15 mouse cellular contexts compared by ENCODE assay signal in genomic region chr17:27941698-27942097, GRCm38 (mm10). TPM values are rescaled to one million over a fixed set of nuclear protein-coding genes. Genes with fewer than 3 reads are reported as not detected.
DNase-seq lines count a peak whose midpoint lies in the region; ATAC-seq and TF ChIP-seq lines count a peak whose summit lies in the region.
"Had no signal": no experiment of that assay in that cellular context is flagged by ENCODE, and none has a peak within 500 bp of the region (broad histone marks: within the 10 kb centered on the region; RNA-seq: fewer than 3 reads in every experiment).

No protein-coding gene starts in this region.

- TF ChIP-seq POLR2A in cerebellum, adult 2 months (IDR thresholded peaks at IDR 0.05; ENCODE audit: borderline replicate concordance, insufficient read depth, low read length): no peak

- H3K9ac ChIP-seq in forebrain, embryonic 13.5 days: 0 out of 2 replicates have a peak overlapping the region, but pooled peaks have one; percentile 8
- H3K9ac ChIP-seq in forebrain, embryonic 16.5 days (replicated peaks; ENCODE audit: low read depth, low read length): no peak overlapping the region
- H3K9ac ChIP-seq in lung, embryonic 15.5 days: no peak overlapping the region
- H3K9ac ChIP-seq: heart, embryonic 15.5 days; liver, embryonic 15.5 days; midbrain, embryonic 13.5 days; neural tube, embryonic 12.5 days had no signal

- no peak for TF ChIP-seq CTCF in cerebellum, adult 2 months (IDR thresholded peaks at IDR 0.05; ENCODE audit: borderline replicate concordance, insufficient read depth, low read depth, low read length)

- no peaks in the 10 kb centered on the region for H3K9me3 ChIP-seq in forebrain, embryonic 13.5 days (replicated peaks)
- H3K9me3 ChIP-seq in forebrain, embryonic 16.5 days (ENCODE audit: control insufficient read depth, low read length): no peaks in the 10 kb centered on the region
- H3K9me3 ChIP-seq in lung, embryonic 15.5 days: no peaks in the 10 kb centered on the region
- H3K9me3 ChIP-seq: heart, embryonic 15.5 days; liver, embryonic 15.5 days; midbrain, embryonic 13.5 days; neural tube, embryonic 12.5 days had no signal

- no peak for DNase-seq in lung, postnatal 36 days
- DNase-seq in cerebellum, adult 2 months: peak; percentile 60 to 70
- DNase-seq in lung, postnatal 4 days: peak; percentile 17 to 53
- DNase-seq in frontal cortex, postnatal 36 days (ENCODE audit: low spot score in 2 of 2): no peak
- no peak for DNase-seq in c-Kit-positive CD71-positive TER-119-positive erythroid progenitor cells, embryonic 14.5 days (ENCODE audit: low spot score)
- DNase-seq: kidney, adult 8-10 months; thymus, adult 18-20 months had no signal

- H3K4me2 ChIP-seq in forebrain, embryonic 13.5 days: no peak overlapping the region
- H3K4me2 ChIP-seq in forebrain, embryonic 16.5 days (ENCODE audit: low read length): no peak overlapping the region
- H3K4me2 ChIP-seq in lung, embryonic 15.5 days: no peak overlapping the region
- H3K4me2 ChIP-seq: heart, embryonic 15.5 days; liver, embryonic 15.5 days; midbrain, embryonic 13.5 days; neural tube, embryonic 12.5 days had no signal

- no peak overlapping the region for H3K4me3 ChIP-seq in forebrain, embryonic 13.5 days
- no peak overlapping the region for H3K4me3 ChIP-seq in forebrain, embryonic 16.5 days (replicated peaks; ENCODE audit: low read length)
- no peak overlapping the region for H3K4me3 ChIP-seq in lung, embryonic 15.5 days
- no peak overlapping the region for H3K4me3 ChIP-seq in cerebellum, adult 2 months (replicated peaks; ENCODE audit: insufficient read depth, low read depth, low read length)
- H3K4me3 ChIP-seq: heart, embryonic 15.5 days; liver, embryonic 15.5 days; midbrain, embryonic 13.5 days; neural tube, embryonic 12.5 days had no signal

- peaks cover 40% of the 10 kb centered on the region for H3K4me1 ChIP-seq in forebrain, embryonic 13.5 days
- peaks cover 39% of the 10 kb centered on the region for H3K4me1 ChIP-seq in forebrain, embryonic 16.5 days (replicated peaks; ENCODE audit: control insufficient read depth, insufficient read depth, low read length)
- peaks cover 77% of the 10 kb centered on the region for H3K4me1 ChIP-seq in lung, embryonic 15.5 days
- H3K4me1 ChIP-seq in cerebellum, adult 2 months (ENCODE audit: control insufficient read depth, insufficient read depth, low read length): peaks cover 53% of the 10 kb centered on the region

- 74% methylated on average over 2 of the region's 2 CpGs for WGBS in forebrain, embryonic 13.5 days
- 78% methylated on average over 2 of the region's 2 CpGs for WGBS in forebrain, embryonic 16.5 days
- 44% methylated on average over 2 of the region's 2 CpGs for WGBS in lung, embryonic 15.5 days
- 20% methylated on average over 2 of the region's 2 CpGs for WGBS in cerebellum, adult 2 months

- no peak for ATAC-seq in forebrain, embryonic 13.5 days
- ATAC-seq in forebrain, embryonic 16.5 days: no peak
- no peak for ATAC-seq in lung, embryonic 15.5 days (ENCODE audit: borderline replicate concordance, extremely low read depth, low FRiP score, low TSS enrichment)
- ATAC-seq: hindbrain, postnatal 0 days; midbrain, embryonic 13.5 days had no signal

- H3K27me3 ChIP-seq in forebrain, embryonic 13.5 days: no peaks in the 10 kb centered on the region
- H3K27me3 ChIP-seq in forebrain, embryonic 16.5 days (replicated peaks; ENCODE audit: control insufficient read depth, insufficient read depth, low read length): no peaks in the 10 kb centered on the region
- no peaks in the 10 kb centered on the region for H3K27me3 ChIP-seq in lung, embryonic 15.5 days
- no peaks in the 10 kb centered on the region for H3K27me3 ChIP-seq in cerebellum, adult 2 months (ENCODE audit: control insufficient read depth, insufficient read depth, low read length)
- H3K27me3 ChIP-seq: heart, embryonic 15.5 days; liver, embryonic 15.5 days; midbrain, embryonic 13.5 days; neural tube, embryonic 12.5 days had no signal

- no peak overlapping the region for H3K27ac ChIP-seq in forebrain, embryonic 13.5 days
- no peak overlapping the region for H3K27ac ChIP-seq in forebrain, embryonic 16.5 days (ENCODE audit: low read length)
- peak overlapping the region; percentile 86; the same call in 1 of the 2 replicates for H3K27ac ChIP-seq in lung, embryonic 15.5 days
- H3K27ac ChIP-seq in cerebellum, adult 2 months (ENCODE audit: insufficient read depth, low read length): no peak overlapping the region
- H3K27ac ChIP-seq: heart, embryonic 15.5 days; hindbrain, postnatal 0 days; liver, embryonic 15.5 days; midbrain, embryonic 13.5 days; neural tube, embryonic 12.5 days had no signal

- no peaks in the 10 kb centered on the region for H3K36me3 ChIP-seq in forebrain, embryonic 13.5 days (ENCODE audit: poor library complexity, severe bottlenecking)
- H3K36me3 ChIP-seq in forebrain, embryonic 16.5 days (ENCODE audit: control insufficient read depth, insufficient read depth): no peaks in the 10 kb centered on the region
- no peaks in the 10 kb centered on the region for H3K36me3 ChIP-seq in lung, embryonic 15.5 days
- H3K36me3 ChIP-seq: heart, embryonic 15.5 days; liver, embryonic 15.5 days; midbrain, embryonic 13.5 days; neural tube, embryonic 12.5 days had no signal

RNA-seq across cellular contexts. Expression of gene Taf11, which starts 32.1 kb away (rescaled TPM):
- polyA plus RNA-seq in forebrain, embryonic 13.5 days (2015; fragmentation: Nextera tagmentation; extraction: Ambion mirVana): 83.4 and 87.1 TPM in 2 replicates
- polyA plus RNA-seq in forebrain, embryonic 16.5 days (2015; fragmentation: Nextera tagmentation; extraction: Ambion mirVana): 67.1 and 72.7 TPM in 2 replicates
- polyA plus RNA-seq in lung, embryonic 15.5 days (2015; fragmentation: Nextera tagmentation; extraction: Ambion mirVana): 68.6 and 73.5 TPM in 2 replicates
- 49.3 and 51.5 TPM in 2 replicates for polyA plus RNA-seq in cerebellum, adult 2 months (2012; rRNA removed)

RNA-seq across cellular contexts. Expression of gene Anks1, which starts 32.6 kb away (rescaled TPM):
- polyA plus RNA-seq in forebrain, embryonic 13.5 days (2015; fragmentation: Nextera tagmentation; extraction: Ambion mirVana): 45.2 and 49.8 TPM in 2 replicates
- polyA plus RNA-seq in forebrain, embryonic 16.5 days (2015; fragmentation: Nextera tagmentation; extraction: Ambion mirVana): 27.8 and 36.5 TPM in 2 replicates
- 17.1 and 19.3 TPM in 2 replicates for polyA plus RNA-seq in lung, embryonic 15.5 days (2015; fragmentation: Nextera tagmentation; extraction: Ambion mirVana)
- polyA plus RNA-seq in cerebellum, adult 2 months (2012; rRNA removed): 74.2 and 74.9 TPM in 2 replicates

Comparison
In these comparisons a context has a peak if more than half of its experiments do, and no peak if none do; other contexts are left out.
1. DNase-seq: peak in cerebellum, adult 2 months (2 of 2) and lung, postnatal 4 days (2 of 2); none in lung, postnatal 36 days (single experiment), frontal cortex, postnatal 36 days (0 of 2) and c-Kit-positive CD71-positive TER-119-positive erythroid progenitor cells, embryonic 14.5 days (single experiment).